Mouse (Mus musculus) frontal cortex, postnatal 14 days (tissue): Measurements from ENCODE around the gene Tjp1.
A peak's percentile ranks its signal among the peaks of the same experiment; 100 is the strongest.

Experiments used
- DNase-seq, 2 experiments: peaks; one replicate each; pipeline ENCODE4 v3.0.0; 2022; ENCODE audit warnings: low spot score in 2 of 2

The Tjp1 gene

DNA sequence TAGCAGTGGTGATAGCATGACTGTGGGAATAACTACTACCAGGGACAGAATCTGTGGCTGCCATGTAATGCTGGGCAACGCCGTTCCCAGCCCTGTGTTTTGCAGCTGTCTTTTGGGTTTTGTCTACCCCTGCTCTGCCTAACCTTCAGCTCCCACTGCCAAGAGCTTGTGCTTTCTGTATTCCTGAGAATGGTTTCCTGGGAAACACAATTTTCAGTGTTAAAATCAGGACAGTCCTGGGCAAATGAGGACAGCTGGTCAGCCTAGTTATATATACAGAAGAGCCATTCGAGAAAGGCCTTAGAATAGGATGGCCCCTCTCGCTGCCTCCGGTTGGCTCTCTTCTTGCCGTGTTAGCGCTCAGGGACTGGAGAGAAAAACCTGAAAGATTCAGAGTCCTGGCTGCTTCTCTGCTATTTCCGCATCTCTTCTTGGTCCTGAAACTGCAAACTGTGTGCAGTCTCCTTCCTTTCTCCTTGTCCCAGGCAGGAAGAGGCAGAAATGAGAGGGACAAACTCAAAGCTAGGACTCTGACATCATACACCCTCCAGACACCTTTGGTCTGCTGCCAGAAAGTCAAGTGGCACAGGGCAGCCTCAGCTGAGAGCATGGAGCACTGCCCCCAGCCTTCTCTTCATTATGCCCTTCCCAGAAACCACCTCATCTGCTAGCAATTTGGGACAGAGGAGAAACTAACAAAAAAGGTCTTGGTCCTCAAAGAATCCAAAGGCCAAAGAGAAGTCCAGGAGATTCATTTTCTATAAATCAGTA, 139.2 kb downstream of the Tjp1 start:
- no peak for DNase-seq

- no peak for DNase-seq
Measured at GRCm38 (mm10) chr7:65387560-65388175, 139.9 kb downstream of the Tjp1 start.

DNA sequence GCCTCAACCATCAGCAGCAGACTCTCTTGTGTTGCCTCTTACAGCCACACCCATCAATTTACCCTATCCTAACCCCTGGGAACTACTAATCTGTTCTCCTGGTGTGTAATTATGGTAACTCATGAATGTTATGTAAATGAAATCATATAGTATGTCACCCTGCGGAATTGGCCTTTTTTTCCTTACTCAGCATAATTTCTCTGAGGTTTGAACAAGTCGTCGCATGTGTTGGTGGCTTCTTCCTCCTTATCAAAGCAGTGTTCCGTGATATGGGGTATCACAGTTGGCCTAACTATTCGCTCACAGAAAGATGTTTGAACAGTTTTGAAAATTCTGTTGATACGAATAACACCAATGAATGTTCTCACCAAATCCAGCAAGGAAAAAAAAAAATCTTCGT, 142.8 kb downstream of the Tjp1 start:
- DNase-seq = no peak

DNA sequence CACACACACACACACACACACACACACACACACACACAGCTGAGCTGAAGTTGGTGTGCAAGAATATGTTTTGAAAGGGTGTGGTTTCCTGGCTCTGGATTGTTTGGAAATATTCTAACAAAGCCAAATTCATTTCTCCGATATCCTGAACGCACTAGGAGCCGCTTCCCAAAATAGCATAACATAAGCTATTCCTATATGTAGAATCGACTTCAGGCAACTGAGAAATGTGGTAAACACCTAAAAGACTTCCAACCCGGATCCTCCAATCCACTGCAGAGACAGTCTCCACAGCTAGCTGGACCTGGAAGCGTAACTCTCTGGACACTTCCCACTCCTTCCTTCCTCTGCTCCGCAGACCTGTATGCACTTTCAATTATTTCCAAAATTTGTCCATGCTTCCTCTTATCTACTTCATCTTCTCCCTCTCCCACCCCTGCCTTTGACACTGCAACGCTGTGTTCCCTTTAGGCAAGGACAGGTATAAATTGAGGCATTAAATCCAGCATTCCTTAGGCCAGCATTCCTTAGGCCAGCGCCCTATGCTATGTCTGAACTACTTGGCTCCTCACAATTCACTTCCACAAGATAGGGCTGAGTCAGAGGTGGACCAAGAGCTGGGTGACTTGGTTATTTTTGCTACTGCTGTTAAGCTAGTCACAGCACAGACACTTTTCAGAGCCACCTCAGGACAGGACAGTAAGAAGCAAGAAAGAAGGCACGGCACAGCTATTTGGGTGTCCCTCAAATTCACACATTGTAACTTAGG, 144.9 kb downstream of the Tjp1 start:
- no peak for DNase-seq

- DNase-seq = no peak
Measured at GRCm38 (mm10) chr7:65381896-65382295, 145.7 kb downstream of the Tjp1 start.

GRCm38 (mm10) chr7:65380716-65381115, 146.9 kb downstream of the Tjp1 start:
- no peak for DNase-seq

DNA sequence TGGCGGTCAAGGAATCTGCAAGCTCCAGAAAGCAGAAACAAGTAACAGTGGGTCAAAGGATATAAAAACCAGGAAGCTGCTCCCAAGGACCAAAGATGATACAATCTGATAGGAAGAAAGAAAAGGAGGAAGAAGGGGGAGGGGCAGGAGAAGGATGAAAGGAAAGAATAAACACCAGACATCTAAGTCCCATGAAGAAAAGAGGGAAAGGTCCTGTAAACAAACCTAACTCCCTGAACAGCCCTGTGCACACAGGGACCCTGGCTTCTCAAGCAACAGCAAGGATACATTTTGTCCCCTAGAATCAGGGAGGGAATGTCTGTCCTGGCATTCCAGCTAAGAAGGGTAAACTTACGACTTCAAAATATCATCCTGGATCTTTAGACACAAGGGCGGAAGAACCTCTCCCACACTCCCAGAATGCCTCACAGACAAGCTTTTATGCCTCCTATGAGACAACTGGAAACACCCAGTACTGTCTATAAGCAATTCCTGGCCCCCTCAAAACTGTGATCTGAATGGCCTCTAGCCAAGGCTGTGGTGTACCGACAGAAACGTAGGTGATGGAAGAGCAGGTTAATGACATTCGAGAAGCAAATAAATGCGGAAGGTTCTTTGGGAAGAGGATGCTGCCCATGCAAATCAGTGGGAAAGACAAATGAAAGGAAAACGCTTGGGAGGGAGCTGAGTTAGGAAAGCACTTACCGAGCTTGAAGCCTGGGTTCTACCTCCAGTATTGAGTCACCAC, 148.6 kb downstream of the Tjp1 start:
- no peak for DNase-seq

DNA sequence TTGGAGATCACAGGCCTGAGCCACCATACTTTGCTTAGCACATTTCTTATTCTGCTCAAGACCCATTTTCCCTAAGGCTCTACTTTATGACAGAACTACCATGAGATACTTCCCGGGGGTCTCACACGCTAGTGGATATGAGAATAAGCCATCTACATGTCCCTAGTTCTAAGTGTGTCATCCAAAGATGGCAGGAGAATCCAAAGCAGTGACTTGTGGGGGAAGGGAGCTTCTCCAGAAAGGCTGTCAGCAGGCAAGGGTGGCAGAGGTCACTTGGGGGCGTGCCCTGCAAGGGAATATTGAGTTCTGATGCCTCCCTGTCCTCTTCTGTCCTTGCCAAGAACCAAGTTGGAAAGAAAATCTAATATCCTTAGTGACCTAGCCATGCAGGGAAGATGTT, 150.1 kb downstream of the Tjp1 start:
- no peak for DNase-seq

DNA sequence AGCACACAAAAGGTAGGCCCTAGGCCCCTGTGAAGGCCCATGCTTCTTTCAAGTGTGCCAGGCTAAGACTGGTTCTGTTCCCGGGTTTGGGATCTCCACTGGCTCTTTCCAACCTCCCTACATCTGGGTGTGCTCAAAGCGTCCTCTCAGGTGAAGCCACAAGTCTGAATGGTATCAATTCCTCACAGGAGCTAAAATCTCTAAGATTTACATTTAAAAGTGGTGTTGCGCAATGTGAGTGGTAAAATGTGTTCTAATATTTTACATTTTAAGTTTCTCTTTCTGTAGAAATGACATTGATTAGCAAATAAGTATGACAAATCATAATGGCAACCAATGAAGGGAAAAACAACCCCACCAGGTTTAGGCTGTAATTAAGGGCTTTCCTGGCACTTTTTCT, 152.0 kb downstream of the Tjp1 start:
- DNase-seq = no peak

DNA sequence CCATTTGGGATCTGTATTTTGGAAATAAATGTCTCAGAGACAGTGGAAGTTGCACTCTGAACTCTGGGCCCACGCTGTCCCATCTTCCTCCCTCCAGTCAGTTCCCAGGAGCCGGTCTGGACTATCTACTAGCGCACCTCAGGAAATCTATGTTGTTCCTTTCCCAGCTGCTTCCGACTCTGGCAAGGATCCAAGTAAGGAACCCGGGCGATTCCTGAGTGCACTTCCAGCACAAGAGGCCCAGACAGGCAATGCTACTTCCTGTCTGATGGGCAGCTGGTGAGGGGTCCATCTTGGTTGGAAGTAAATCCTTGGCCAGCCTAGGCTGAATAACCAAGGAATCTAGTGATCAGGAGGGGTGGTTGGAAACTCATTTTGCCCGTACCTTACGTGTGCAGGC, 152.4 kb downstream of the Tjp1 start:
- no peak for DNase-seq

DNA sequence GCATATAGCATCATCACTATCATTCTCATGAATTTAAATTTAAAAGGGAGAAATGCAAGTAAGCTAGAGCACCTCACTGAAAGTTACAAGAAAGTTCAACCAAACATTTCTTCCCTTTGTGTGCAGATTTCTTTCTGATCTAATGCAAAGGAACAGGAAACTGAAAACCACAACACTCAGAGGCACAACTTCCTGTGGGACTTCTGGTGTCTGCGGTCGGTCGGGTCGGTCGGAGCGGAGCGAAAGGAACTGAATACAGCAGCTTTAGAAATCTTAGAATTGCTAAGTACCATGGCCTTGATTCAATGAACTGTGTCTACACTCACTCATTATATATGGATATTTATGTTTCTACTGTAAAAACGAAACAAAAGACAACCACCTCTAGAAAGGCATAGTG, 154.2 kb downstream of the Tjp1 start:
- no peak for DNase-seq

- DNase-seq = no peak
Measured at GRCm38 (mm10) chr7:65371765-65372164, 155.8 kb downstream of the Tjp1 start.

DNA sequence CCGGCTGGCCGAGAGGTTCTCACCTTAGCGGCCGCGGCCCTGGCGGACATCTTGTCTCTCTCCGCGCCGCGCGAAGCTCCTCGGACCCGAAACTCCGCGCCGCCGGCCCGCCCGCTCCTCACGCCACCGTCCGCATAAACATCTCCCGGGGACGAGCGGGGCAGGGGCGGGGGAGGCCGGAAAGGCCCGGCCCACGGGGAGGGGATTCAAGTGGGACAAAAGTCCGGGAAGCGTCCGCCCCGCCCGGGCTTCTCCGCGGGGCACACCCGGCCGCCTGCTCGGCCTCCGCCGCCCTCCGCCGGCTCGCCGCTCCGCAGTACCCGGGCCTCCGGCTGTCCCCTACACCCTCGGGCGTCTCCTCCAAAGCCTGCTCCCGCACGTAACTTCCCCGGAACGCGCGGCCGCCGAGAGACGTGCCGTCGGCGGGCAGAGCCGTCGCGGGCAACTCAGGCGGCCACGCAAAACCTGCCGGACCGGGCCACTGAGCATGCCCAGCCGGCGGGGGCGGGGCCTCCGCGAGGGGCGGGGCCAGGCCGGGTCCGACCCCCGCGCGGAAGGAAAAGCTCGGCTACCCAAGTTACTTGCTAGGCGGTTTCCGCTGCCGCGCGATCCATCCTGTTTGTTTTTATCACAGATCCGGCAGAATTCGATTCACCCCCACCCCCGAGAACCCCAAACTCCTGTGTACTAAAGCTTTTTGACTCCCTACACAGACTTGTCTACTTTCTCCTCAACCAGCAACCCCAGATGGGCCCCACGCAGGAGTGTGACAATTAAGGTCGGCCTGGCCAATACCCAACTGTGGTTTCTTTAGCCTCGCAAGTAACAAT, 156.6 kb downstream of the Tjp1 start:
- peak; percentile 79 to 85 for DNase-seq

DNA sequence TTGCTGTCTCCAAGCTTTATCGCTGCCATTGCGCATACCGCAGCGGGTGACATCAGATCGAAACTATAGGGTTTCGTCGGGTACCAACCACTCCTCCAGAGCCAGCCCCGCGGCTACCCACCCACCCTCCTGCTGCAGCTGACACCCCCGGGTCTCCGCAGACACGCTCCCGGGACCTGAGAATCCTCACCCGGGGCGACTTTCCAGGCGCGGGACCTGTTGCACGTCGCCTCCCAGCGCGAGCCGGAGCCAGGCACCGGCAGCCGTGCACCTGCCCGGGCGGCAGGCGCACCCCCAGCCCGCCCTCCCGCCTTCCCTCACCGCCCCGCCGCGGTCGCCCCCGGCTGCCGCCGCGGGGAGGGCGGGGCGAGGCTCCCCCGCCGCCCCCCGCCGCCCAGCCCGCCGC, 157.2 kb downstream of the Tjp1 start:
- DNase-seq = no peak

DNA sequence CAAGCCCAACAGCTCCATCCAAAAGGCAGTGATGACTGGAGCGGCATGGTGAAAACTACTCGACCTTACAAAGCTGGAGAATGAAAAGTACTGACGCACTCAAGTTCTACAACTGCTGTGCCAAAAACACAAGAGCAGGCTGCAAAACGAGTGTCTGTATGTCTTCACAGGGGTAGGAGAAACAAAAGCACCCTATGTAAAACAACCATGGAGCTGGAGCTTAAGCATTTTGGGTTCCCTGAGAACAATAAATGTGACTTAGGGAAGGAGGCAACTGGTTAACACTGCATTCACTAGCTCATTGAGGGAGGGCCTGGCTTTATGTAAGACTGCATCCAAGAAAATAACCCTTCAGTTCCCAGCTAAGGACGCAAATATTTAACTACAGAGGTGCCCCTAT, 158.5 kb downstream of the Tjp1 start:
- DNase-seq = no peak

GRCm38 (mm10) chr7:65367386-65368245, 160.0 kb downstream of the Tjp1 start:
- DNase-seq = no peak

- no peak for DNase-seq
Measured at GRCm38 (mm10) chr7:65366153-65366552, 161.4 kb downstream of the Tjp1 start.

DNA sequence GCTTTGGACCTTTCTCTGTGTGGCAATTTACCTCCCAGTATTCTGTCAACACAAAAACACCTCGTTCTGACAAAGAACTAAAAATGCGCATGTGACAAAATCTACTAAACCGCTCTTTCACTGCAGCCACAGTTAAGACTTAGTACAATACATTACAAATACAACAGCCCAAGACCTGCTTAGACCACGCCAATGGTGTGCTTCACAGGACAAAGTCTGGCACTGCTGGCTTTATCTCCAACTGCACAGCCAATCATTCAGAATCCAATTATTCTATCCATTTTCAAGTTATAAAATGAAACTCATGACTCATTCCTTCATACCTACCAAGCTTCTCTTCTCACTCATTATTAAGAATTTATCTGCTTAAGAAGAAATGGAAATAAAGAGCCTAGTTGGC, 162.0 kb downstream of the Tjp1 start:
- no peak for DNase-seq

DNA sequence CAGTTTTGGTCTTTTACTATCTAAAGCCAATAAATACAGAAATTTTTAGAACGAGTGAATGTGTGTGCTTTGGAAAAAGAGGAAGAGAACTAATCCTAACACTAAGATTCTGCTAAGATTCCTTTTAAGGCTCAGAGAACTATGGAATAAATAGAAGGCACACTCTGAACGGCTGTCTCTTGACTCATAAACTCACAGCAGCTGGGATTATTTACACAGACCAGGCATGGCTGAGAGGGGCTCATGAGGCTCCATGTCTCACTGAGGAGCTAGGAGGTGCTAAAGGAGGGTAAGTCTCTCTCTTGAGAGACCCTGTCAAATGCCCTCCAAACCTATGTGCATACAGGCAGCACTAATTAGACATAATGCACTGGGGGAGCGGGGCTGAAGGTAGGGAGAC, 167.3 kb downstream of the Tjp1 start:
- DNase-seq = no peak

DNA sequence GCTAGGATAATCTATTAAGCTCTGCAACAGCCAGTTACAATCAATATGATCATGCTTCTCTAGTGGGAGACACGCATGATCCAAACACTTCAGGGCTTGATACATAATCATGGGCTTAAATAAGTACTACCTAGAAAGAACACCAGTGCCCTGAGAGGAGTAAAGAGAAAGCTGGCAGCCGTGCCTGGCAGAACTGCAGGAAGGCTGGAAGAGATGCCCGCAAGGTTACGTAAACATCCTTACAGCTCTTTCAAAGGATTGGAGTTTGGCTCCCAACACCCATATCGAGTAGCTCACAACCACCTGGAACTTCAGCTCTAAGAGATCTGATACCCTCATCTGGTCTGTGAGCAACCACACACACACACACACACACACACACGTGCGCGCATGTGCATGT, 167.8 kb downstream of the Tjp1 start:
- no peak for DNase-seq
